Mouse (Mus musculus) cerebellum, postnatal 14 days (tissue): Measurements from ENCODE around the gene Gnai2.

Source experiments
- DNase-seq, 2 experiments: peaks; one replicate each; pipeline ENCODE4 v3.0.0; 2021; ENCODE audit warnings: mixed read lengths in 2 of 2

The Gnai2 gene

DNA sequence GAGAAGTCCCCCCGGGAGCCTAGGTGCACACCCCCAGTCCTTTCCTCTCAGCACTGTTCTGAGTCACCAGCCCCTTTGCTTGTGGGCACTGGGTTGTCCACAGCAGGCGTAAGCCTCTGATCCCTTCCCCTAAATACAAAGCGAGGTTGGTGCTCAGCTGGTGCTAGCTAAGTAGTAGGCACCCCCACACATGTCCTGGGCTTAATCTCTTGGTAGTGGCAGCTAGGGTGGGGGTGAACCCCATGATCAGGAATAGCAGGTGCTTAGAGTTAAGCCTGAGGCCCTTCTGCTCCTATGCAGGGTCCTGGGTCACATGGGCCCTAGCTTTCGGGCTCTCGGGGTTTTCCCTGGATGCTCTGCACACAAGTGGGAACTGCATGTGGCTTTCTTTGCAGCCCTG lies 22.0 kb upstream of the Gnai2 start:
- no peak for DNase-seq

DNA sequence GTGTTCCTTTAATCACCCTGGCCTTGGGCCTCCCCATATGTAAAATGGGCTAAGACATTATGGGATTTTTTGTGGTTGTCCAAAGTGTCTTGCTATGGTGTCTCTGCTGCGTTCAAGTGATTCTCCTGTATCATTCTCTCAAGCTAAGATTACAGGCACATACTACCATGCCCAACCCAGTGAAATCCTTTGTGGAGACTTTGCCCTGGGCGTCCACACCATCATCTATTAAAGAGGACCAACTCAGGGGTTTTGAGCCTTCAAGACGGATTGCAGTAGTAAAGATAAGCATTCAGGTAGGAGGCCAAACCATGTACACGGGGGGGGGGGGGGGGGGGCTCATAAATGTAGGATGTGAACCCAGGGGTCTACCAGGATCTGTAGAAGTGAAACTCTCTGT lies 19.4 kb upstream of the Gnai2 start:
- no peak for DNase-seq

DNA sequence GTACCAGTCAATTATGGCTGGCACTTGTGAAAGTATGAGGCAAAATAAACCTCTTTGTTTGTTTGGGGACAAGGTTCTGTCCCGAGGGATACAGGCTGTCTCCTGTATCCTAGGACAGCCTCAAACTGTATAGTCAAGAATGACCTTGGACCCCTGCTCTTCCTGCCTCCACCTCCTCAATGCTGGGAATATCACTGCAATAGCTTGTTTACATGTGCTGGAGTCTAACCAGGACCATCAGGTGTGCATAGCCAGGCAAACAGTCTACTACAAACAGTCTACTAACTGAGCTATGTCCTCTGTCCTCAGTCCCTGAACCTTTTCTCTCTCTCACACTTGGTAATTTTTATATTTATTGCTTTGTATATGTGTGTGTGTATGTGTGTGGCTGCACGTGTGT lies 18.3 kb upstream of the Gnai2 start:
- DNase-seq = no peak

DNA sequence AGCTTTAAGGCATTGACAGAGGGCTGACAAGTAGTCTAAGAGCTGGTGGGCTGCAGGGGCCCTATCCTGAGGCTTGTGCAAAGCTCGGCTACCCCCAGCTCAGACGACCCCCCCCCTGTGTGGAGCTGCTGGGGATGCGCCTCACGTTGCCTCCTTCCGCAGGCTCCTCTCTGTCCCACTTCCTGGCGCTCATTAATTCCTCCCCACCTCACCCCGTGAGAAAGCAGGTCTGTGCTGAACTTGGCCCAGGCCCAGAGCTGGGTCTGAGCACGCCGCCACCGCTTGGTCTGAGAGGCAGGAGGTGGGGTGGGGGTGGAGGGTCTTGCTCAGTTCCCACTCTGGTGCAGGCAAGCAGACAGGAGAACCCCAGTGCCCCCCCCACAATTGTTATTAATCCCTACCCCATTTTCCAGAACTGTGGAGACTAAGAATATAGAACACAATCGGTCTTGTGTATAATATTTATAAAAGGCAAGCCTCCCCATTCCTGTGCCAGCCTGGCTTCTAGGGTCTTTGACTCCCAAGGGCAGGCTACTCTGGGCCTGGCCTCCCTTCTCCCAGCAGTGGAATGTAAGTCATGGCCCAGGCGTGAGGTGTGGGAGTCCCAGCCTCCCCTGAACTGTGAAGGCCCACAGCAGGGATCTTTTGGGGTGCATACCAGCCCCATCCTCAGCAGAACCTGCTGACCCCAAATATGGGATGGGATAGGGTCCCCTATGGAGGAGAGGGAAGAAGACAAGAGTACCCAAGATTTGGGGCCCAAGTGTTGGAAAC lies 15.7 kb upstream of the Gnai2 start:
- peak in 1 of 2 experiments; percentile 59 for DNase-seq

DNA sequence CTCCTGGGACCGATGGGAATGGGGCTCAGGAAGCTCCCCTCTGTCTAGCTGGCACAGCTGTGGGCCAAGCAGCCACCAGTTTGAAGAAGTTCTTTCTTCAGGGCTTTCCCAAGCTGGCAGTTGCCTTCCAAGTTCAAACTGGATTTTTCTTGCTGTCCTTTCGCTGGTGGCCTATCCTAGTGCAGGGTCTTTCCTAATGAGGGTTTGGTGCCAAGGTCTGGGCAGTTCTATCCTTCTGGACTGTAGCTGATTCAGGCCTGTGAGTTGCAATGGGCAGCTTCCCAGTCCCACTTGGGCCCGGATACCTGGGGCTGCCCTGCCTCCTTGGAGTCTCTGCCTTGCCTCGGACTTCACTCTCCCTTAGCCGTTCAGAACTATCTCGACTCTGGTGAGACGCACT lies 15.1 kb upstream of the Gnai2 start:
- no peak for DNase-seq

DNA sequence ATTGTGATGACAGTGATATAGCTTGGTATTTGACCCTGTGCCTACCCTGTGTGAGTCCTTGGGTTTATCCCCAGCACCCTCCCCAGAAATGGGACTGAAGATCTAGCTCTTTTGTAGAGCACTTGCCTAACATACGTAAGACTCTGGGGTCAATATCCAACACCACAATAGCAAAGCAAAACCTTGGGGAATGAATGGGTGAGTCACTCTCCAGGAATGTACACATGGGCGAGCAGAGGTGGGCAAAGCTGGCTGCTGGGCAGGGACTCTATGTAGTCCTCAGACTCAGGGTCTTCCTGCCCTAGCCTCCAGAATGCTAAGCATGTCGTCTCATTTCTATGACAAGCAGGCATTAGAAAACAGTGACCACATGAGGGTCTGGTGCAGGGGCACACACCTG lies 13.6 kb upstream of the Gnai2 start:
- DNase-seq = no peak

DNA sequence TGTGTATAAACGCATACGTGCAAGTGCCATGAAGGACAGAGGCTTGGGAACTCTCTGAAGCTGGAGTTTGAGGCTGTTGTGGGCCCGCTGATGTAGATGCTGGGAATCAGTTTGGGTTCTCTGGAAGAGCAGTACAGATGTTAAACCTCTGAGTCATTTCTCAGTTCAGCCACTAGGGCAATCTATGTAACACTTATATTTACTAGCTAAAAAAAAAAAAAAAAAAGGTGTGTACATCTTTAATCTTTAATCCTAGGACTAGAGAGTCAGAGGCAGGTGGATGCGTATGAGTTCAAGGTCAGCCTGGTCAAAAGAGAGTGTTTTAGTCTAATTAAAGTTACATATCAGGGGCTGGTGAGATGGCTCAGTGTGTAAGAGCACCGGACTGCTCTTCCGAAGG lies 11.8 kb upstream of the Gnai2 start:
- no peak for DNase-seq

DNA sequence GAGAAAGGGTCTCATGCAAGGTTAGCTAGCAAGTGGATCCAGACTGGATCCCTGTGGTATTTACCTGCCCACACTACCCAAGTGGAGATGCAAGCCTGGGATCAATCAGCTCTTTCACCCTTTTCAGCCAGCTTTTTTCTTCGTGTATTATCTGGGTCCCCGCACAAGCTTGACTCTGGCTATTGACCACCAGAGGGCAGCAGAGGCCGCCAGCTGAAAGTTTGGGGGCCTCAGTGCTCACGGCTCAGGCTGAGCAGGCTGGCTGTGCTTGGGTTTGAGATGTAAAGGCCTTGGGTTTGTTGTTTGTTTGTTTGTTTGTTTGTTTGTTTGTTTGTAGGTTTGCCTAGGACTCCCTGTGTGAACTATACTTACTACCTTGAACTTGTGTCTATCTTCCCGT lies 10.4 kb upstream of the Gnai2 start:
- peak; percentile 90 for DNase-seq

DNA sequence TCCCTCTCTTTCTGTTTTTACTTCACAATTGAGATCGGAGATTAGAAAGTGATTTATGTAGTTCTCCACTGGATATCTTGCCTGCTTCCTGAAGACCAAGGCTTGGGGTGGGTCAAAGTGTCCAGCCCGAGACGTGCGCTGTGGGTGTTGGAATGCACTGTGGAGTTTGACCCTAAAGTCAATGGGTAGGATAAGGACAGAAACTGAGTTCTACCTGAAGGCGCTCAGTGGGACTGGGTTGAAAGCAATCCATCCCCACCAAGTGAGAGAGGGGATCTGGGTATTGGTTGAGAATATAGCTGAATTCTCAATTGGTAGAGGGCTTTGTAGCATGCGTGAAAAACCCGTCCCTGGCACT lies 10.0 kb upstream of the Gnai2 start:
- DNase-seq = no peak

DNA sequence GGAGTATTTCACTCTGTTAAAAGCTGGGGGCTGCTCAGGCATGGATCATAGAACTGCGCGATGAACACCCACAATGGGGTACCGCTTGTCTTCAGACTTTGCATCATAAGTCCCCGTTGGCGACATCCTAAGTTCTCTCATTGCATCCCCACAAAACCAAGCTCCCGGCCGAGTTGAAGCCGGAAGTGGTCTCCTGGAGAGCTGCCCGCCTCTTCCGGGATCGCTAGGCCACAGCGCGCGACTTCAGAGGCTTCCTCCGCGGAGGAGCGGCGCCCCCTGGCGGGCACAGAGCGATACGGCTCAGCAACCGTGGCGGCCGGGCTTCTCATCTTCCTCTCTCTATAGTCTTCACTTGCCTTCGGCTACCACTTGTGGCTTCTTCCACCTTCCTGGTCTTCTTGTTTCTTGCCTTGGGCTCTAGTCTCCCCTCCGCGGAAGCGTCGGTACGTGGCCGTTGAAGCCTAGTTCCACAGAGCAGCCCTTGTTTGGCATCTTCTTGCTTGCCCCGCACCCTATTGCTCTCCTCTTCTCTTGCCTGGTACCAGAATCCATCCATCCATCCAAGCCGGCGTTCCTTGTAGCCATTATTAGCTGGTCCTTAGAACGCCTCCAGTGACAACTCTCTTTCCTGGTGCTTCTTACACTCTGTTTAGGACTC lies 9.5 kb upstream of the Gnai2 start:
- peak; percentile 97 to 98 for DNase-seq

DNA sequence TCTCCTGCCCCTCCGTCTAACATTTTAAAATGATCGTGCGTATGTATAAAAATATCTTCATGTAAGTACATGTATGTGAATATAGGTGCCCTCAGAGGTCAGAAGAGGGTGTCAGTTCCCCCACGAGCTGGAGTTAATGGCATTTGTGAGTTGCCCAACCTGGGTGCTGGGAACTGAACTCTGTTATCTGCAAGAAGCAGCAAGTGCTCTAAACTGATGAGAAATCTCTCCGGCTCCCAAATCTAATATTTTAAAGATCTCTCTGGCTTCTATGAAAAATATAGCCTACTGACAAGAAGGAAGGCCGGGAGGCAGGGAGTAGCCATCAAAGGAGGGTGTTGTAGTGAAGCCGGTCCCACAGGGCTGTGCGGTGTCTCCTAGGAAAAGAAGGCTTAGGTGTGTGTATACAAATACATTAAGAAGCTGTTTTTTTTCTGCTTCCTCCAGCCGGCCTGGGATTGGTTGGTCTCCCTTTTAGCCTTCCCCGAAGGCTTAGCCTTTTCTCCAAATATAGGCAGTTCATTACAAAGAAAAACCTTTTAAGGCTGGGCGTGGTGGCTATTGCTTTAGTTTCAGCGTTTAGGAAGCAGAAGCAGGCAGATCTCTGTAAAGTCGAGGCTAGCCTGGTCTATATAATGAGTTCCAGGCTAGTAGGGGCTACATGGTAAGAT lies 8.5 kb upstream of the Gnai2 start:
- no peak for DNase-seq

DNA sequence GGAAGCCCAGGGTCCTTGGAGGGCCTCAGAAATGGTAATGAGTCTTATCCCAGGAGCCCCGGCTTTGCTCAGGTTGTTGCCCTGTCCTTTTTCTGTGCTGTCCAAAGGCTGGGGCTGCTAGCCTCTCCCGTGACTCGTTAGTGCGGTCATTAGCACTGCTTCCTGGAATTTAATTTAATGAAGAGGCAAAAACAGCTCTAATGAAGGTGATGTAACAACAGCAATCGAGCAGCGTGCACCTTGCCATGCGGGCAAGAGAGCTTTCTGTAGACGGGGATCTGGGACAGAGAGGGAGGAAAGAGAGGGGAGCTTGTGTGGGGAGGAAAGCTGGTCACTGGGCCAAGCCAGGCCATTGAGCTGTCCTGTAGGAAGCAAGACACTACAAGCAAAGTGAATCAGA lies 6.5 kb upstream of the Gnai2 start:
- no peak for DNase-seq

DNA sequence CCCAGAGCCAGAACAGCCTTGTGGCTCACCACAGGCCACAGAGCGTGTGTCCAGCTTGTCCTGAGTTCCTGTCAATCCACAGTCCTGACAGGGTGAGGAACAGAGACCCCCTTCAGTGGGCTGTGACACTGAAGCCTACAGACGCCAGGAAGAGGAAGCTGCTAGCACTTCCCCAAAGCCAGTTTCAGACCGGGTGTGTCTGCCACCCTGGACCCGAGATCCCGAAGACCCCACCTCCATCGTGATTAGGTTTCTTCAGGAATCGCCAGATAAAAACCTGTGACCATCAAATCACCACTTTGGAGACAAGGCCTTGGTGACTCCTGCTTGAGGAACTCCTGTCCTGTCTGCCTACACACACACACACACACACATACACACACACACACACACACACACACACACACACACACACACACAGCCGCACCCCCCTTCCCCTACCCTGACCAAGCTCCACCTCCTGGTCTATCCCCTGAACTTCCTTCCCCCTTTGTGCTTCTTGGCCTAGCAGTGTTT lies 5.1 kb upstream of the Gnai2 start:
- no peak for DNase-seq

DNA sequence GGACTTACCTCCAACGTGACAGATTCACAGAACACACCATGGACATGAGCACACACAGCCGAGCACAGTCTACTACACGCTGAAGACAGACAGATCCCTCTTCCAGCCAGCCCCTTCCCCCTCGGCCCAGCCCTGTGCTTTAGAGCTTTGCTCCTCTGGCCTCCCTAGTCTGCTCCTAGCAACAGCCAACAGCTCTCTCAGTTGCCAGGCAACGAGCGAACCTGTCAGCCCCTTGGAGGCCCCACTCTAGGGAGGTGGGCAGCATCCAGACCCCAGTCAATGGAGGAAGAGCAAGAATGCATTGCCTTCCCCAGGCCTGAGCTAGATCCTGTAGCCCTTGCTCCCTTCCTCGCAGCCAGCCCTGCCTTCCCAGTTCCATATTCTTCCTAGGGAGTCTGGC lies 1.9 kb upstream of the Gnai2 start:
- DNase-seq = no peak

DNA sequence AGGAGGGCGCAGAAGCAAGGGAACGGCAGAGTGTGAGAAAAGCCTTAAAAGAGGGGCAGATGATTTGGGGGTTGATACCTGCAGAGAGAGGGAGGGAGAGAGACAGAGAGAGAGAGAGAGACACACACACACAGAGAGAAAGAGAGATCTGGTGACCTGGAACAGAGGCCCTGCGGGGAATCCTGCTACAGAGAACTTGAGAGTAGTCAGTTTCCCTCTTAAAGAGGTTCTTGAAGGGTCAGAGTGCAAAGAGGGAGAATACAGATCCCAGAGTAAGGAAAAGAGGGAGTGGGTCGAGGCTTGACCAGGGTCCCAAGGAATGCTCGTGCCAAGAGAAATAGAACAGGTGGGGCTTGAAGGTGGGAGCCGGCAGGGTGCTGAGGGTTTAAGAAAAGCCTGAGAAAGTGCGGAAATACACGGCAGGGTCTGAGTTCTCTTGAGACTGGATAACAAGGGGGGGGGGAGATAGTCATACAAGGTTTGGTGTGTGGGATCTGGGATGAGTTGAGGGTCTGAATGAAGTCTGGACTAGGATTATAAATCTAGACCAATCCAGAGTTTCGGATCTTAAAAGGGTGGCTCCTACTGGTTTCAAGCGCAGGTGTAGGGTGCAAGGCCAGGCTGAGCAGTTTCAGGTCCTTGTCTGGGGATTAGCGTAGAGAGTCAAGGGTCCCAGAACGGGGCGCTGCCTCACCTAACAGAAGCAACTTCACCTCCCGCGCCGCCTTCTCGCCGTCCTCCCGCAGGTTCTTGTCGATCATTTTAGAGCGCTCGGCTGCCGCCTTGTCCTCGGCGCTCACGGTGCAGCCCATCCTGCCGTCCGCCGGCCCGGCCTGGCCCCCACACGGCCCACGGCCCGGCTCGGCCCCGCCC lies 525 bp downstream of the Gnai2 start:
- DNase-seq = no peak

DNA sequence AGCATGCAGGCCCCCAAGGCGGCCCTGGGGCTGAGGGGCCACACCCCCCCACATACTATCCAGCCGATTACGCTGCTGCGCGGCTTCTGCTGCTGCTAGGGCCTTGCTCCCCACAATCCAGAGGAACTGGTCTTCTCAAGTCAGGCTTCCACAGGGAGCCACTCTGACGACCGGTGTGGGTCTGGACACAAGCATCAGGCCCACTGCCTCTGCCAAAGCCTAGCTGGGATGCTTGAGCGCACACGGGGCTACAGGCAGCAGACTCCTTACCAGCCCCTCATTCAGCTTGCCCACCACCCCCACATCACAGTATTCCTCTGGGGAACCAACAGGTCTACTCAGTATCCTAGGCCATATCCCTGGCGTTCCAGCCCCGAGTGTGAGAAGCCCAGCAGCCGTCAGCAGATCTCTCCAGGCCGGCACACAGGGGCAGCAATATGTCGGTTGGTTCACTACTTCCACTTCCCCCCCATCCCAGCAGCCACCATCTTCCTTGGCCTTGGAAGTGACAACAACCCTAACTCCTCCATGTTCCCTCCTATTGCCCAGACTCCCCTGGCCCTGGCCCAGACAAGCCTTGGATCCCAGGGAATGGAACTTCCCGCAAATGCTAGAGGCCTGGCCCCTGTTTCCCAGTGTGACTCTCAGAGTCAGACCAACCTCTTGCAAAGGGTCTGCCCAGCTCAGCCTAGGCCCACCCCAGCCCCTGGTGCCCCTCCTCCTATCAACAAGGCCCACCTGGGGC lies 1.3 kb downstream of the Gnai2 start:
- DNase-seq = peak in 1 of 2 experiments; percentile 37

DNA sequence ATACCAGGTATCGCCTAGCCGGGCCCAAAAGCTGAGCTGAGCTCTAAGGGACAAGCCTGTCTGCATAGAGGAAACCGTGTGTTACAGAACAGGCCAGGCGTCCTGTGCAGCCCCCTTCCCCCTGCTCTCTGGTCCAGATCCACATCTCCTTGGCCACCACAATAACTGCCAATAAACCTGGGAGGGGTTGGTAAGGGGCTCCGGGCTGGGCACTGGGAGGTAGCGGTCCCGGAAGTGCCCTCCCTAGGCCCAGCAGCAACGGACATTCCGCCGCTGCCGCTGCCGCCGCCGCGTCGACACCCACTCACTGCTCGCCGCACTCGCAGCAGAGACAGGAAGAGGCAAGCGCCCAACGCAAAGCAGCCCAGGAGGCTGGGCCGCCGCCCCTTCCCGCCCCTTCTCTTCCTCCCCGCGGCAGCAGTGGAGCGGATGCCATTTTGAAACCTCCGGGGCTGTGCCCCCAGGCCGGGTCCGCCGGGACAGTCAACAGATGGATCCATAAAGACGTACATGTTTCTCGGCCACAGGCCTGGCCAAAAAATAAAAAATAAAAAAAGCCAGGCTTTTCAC lies 2.0 kb downstream of the Gnai2 start:
- DNase-seq = peak; percentile 50 to 55

DNA sequence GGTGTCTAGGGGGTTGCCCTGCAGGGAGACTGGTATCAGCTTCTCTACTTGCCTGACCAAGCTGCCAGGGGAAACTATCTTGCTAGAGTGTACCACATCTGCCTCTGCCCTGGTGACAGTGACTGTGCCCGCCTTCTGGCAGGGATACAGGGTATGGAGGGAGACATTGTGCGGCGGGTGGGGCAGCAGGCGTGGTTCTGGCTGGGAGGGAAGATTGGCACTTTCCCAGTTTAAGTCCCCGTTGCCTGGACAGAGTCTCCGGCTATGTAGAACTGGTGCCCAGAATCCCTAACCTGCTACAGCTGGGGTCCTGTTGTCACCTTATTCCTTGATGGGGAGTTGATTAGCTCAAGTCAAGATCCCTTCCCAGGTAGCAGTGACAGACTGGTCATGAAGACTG lies 2.7 kb downstream of the Gnai2 start:
- no peak for DNase-seq

DNA sequence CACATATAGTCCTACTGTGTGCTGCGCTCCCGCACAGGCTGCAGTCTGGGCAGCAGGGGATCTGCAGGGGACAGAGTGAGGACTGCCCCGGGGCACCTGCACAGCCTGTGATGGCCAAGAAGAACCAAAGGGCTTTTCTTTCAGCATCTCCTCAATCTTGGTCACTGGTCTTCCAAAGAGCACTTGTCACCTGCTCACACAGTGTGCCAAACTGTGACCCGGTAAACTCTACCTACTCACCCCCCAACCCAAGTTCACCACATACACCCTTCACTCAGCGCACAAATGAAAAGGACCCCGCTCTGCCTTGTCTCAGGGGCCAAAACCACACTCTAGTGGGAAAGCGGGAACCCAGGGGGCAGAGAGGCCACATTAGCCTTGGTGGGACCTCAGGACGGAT lies 3.3 kb downstream of the Gnai2 start:
- peak in 1 of 2 experiments; percentile 2 for DNase-seq

DNA sequence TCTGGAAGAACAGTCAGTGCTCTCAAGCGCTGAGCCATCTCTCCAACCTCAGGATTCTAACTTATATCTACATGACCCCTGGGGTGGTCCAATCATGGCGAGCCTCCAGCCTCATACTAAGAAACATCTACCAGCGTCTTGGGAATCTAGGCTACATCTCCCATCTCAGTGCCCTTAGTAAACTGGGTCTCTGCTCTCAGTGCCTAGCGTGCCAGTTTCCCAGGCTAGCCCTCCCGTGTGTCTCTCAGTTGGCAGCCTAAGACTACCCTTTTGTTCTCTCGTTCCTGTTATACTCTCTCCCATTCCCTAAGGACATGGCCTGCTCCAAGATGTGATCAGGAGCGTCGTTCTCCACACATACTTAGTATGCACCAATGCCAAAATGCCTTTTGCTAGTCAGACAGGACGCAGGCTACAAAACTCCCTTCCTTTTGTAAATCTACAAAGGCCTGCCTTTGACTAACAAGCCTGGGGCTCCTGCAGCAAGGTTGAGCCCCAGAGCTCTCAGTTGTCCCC lies 3.8 kb downstream of the Gnai2 start:
- no peak for DNase-seq

DNA sequence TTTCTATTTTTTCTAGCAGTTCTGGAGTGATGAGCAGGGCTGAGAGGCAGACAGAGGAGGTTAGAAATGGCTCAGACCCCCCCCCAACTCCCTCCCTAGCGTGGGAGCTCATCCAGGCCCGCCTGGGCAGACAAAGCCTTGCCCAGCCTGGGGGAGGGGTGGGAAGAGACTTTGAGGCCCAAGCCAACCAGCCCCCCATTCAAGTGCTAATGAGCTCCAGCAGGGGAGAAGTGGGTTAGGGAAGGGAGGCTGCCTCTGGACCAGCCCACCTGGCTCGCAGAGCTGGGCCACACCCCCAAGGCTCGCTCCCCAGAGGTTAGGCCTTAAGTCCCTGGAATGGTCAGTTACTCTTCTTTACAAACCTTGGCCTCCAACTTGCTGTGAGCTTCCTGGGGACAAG lies 4.6 kb downstream of the Gnai2 start:
- DNase-seq = no peak
